Mouse (Mus musculus) G1E (cell line): ENCODE results near the gene Syt2.

ENCODE experiments used
- CTCF ChIP-seq: IDR thresholded peaks from 2 replicates; pipeline ENCODE4 v1.5.1; 2012; ENCODE audit warnings: low read depth, low read length, inconsistent platforms, mixed read lengths
- GATA1 ChIP-seq: IDR thresholded peaks from 2 replicates; pipeline ENCODE4 v1.6.1; 2012; ENCODE audit warnings: borderline replicate concordance, low read length, inconsistent platforms, mixed read lengths
- GATA2 ChIP-seq: IDR thresholded peaks from 2 replicates; pipeline ENCODE4 v1.6.1; 2012; ENCODE audit warnings: low read depth, low read length, inconsistent platforms, borderline replicate concordance
- POLR2AphosphoS5 ChIP-seq: IDR thresholded peaks from 2 replicates; pipeline ENCODE4 v1.6.1; 2012; ENCODE audit warnings: low read depth, low read length, inconsistent platforms; ENCODE audit not compliant: insufficient replicate concordance
- TAL1 ChIP-seq: conservative IDR thresholded peaks from 2 replicates; pipeline ENCODE4 v1.6.1; 2012; ENCODE audit warnings: low read depth, low read length, inconsistent platforms, mixed read lengths

DNA sequence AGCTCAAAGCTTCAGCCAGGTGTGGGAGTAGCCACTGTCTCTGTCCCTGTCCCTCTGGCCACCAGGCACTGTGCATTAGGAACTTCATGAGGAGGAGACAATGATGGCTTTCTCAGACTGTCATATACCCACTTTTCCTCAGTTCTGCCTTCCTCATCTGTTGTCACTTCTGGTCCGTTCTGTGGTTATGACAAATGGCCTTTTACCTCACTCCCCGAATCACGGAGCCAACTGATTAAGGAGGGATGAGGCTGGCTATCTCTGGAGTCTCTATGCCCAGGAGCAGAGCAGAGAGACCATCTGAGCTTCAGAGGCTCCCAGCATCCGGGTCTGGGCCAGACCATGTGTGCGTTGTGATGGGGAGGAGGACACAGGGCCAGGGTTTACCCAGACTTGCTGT lies 65.2 kb downstream of the Syt2 start:
- TF ChIP-seq CTCF (no peak), GATA1 (no peak), TAL1 (no peak), POLR2AphosphoS5 (no peak), GATA2 (no peak)
